Mouse (Mus musculus) neural tube, embryonic 12.5 days (tissue): ENCODE data around the gene Slamf7. TPM values are rescaled to one million over a fixed set of nuclear protein-coding genes. Genes with fewer than 3 reads are reported as not detected.

Experiments used
- ATAC-seq: fragments of 200-750 bp; cut with Nextera tagmentation; 2 replicates; pipeline ENCODE4 v1.8.0; 2017; ENCODE audit warnings: low read depth, mild to moderate bottlenecking, moderate TSS enrichment, moderate library complexity; ENCODE audit not compliant: low FRiP score
- H3K27ac ChIP-seq: fragments of 300-500 bp; sonication (generic); 2 replicates; pipeline ENCODE4 v1.5.1; 2016
- H3K27me3 ChIP-seq: fragments of 300-500 bp; sonication (generic); replicated peaks from 2 replicates; pipeline ENCODE4 v1.6.1; 2016; ENCODE audit warnings: mild to moderate bottlenecking
- H3K36me3 ChIP-seq: fragments of 300-500 bp; sonication (generic); 2 replicates; pipeline ENCODE4 v1.6.1; 2016; ENCODE audit warnings: mild to moderate bottlenecking
- H3K4me1 ChIP-seq: fragments of 300-500 bp; sonication (generic); 2 replicates; pipeline ENCODE4 v1.6.1; 2016
- H3K4me2 ChIP-seq: fragments of 300-500 bp; sonication (generic); replicated peaks from 2 replicates; pipeline ENCODE4 v1.6.1; 2016; ENCODE audit warnings: mild to moderate bottlenecking
- H3K4me3 ChIP-seq: fragments of 300-500 bp; sonication (generic); 2 replicates; pipeline ENCODE4 v1.5.1; 2016
- H3K9ac ChIP-seq: fragments of 300-500 bp; sonication (generic); 2 replicates; pipeline ENCODE4 v1.6.1; 2016; ENCODE audit warnings: mild to moderate bottlenecking
- H3K9me3 ChIP-seq: fragments of 300-500 bp; sonication (generic); 2 replicates; pipeline ENCODE4 v1.6.1; 2016; ENCODE audit warnings: mild to moderate bottlenecking
- WGBS: fragments of 180-500 bp; shearing (Covaris S2); methylation state at CpG from one replicate; pipeline ENCODE4 v1.1.7; 2016; 5-methylcytosine and 5-hydroxymethylcytosine counted together
- polyA plus RNA-seq: library from polyadenylated mRNA; unstranded; fragments of >200 nt; fragmentation: Nextera tagmentation; extraction: Ambion mirVana; gene quantifications from 2 replicates; pipeline ENCODE4 v1.2.1, GENCODE M21; 2016

Gene Slamf7
- polyA plus RNA-seq, 1 experiment from 2014 or later = not detected

DNA sequence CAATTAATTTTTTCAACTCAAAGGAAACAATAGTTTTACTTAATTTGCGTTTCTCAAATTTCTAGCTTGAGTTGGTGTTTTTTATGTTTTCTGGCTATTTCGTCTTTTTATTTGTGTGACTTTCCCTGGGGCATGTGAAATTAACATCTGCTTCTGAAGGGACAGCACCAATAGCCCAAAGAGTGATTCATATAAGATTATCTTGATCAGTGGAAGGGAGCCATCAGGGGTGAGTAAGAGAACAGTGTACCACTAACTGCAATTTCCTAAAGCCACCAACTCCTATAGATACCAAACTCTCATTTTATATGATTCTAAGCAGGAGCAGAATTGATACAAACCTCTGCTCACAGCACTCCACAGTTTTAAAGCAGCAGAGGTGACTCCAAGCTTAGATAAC lies 10.9 kb upstream of the Slamf7 start:
- ATAC-seq = no peak
- no peak overlapping the region for H3K27ac ChIP-seq
- H3K27me3 ChIP-seq = no peaks in the 10 kb centered on the region
- 90% methylated on average over 2 of the region's 2 CpGs for WGBS
- no peaks in the 10 kb centered on the region for H3K4me1 ChIP-seq
- H3K4me3 ChIP-seq = no peak overlapping the region
- H3K9me3 ChIP-seq = no peaks in the 10 kb centered on the region
- H3K9ac ChIP-seq = no peak overlapping the region
- H3K4me2 ChIP-seq = no peak overlapping the region
- no peaks in the 10 kb centered on the region for H3K36me3 ChIP-seq

DNA sequence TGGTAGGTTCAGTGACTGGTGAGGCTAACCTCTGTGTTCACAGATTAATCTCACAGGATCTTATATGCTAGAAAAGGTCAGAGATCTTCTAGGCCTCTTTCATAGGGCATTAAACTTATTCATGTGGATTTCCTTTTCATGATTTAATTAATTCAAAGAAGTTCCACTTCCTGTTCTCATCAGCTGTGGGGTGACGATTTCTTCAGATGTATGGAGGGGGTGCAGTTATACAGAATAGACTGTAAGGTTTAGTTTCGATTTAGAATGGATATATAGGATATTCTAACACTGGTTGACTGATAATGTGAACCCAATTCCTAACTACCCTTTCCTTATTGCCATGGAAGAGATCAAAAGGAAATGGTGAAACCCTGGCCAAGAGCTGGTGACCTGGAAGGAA lies 8.6 kb upstream of the Slamf7 start:
- Histone ChIP-seq H3K4me2 (no peak overlapping the region), H3K27ac (no peak overlapping the region), H3K9ac (no peak overlapping the region), H3K27me3 (no peaks in the 10 kb centered on the region), H3K9me3 (no peaks in the 10 kb centered on the region), H3K36me3 (no peaks in the 10 kb centered on the region), H3K4me1 (no peaks in the 10 kb centered on the region), H3K4me3 (no peak overlapping the region)
- 60% methylated on average over 2 of the region's 2 CpGs for WGBS
- no peak for ATAC-seq

DNA sequence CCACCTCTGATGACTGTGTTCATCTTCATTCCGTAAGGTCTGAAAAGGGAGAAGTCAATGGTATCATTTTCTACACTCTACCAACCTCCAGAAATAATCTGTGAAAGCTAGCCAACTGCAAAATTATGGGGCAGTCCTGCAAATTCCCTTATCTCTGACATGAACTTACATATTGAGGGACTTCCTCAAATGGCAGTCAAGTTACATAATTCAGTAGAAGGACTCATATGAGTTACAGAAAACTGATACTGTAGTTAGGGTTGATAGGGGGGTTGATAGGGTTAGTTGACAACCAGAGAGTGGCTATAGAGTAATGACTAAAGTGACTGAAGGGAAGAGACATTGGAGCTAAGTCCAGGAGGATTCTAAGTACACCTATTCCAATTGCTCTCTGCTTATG lies 7.6 kb upstream of the Slamf7 start:
- 89% methylated on average over 1 of the region's 1 CpGs for WGBS

DNA sequence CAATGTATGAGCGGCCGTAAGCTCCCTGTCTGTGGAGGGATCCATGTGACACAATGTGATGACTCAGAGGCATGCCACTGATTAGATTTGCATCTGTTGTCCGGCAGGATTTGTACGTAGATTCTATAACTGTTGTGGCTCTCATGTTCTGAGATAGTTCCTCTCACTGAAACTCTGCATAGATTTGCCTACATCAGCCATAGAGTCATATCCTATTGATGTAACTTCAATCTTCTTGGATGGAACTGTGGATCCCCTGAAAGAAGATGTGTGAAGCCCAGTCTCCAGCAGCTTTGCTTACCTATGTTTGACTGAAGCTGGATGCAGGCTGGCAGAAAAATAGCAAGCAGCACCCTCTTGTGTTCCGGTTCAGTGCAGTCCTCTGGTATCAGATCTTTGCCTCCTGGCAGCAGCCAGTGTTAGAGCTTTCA lies 5.7 kb upstream of the Slamf7 start:
- no peak overlapping the region for H3K9ac ChIP-seq
- H3K4me2 ChIP-seq = no peak overlapping the region
- no peaks in the 10 kb centered on the region for H3K9me3 ChIP-seq
- ATAC-seq = no peak
- no peak overlapping the region for H3K27ac ChIP-seq
- no peaks in the 10 kb centered on the region for H3K27me3 ChIP-seq
- H3K36me3 ChIP-seq = no peaks in the 10 kb centered on the region
- 85% methylated on average over 5 of the region's 5 CpGs for WGBS
- H3K4me3 ChIP-seq = no peak overlapping the region
- H3K4me1 ChIP-seq = no peaks in the 10 kb centered on the region

More for the DNA sequence above, 7.6 kb upstream of the Slamf7 start:
- H3K4me2 ChIP-seq = no peak overlapping the region
- H3K4me1 ChIP-seq = no peaks in the 10 kb centered on the region
- H3K36me3 ChIP-seq = no peaks in the 10 kb centered on the region
- H3K27ac ChIP-seq = no peak overlapping the region
- H3K4me3 ChIP-seq = no peak overlapping the region
- H3K27me3 ChIP-seq = no peaks in the 10 kb centered on the region
- no peak overlapping the region for H3K9ac ChIP-seq
- no peaks in the 10 kb centered on the region for H3K9me3 ChIP-seq
- no peak for ATAC-seq

DNA sequence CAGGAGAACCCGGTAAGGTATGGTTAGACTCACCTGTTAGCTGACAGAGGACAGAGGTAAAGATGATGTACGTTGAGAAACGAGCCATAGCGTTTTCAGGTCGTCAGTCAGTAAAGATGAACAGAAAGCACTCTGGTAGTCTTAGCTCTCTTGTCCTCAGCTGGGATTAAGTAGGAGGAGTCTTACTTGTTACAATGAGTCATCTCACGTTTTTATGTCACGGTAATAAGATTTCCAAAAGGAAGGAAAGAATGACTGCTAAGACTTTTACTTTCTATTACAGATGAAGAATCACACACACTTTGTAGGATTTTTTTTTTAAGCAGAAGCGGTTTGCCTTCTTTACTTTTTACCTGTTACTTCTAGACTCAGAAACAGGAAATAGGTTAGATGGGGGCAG lies 4.0 kb downstream of the Slamf7 start:
- Histone ChIP-seq H3K4me3 (no peak overlapping the region), H3K27ac (no peak overlapping the region), H3K9me3 (no peaks in the 10 kb centered on the region), H3K27me3 (no peaks in the 10 kb centered on the region), H3K36me3 (no peaks in the 10 kb centered on the region), H3K4me1 (no peaks in the 10 kb centered on the region), H3K4me2 (no peak overlapping the region), H3K9ac (no peak overlapping the region)
- WGBS = 81% methylated on average over 8 of the region's 8 CpGs
- no peak for ATAC-seq

DNA sequence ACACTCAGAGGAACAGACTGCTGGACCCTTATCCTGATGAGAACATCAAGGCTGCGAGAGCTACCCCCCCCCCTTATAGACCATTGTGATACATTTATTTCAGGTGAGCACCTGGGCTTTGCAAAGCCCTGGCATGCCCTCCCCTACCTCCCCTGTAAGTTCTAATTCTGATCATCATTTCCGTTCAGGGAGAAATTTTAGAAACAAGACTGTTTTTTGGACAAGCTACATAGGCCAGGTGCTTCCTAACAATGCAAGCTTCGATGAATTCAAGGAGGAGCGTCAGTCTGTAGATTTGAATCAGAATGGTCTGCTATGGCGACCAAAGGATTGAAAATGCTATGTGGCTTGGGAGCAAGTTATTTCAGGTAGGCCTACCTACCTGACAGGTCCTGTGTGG lies 5.1 kb downstream of the Slamf7 start:
- Histone ChIP-seq H3K36me3 (no peaks in the 10 kb centered on the region), H3K4me1 (no peaks in the 10 kb centered on the region), H3K4me3 (no peak overlapping the region), H3K27ac (no peak overlapping the region), H3K4me2 (no peak overlapping the region), H3K9me3 (no peaks in the 10 kb centered on the region), H3K9ac (no peak overlapping the region), H3K27me3 (no peaks in the 10 kb centered on the region)
- ATAC-seq = no peak
- 89% methylated on average over 5 of the region's 5 CpGs for WGBS

DNA sequence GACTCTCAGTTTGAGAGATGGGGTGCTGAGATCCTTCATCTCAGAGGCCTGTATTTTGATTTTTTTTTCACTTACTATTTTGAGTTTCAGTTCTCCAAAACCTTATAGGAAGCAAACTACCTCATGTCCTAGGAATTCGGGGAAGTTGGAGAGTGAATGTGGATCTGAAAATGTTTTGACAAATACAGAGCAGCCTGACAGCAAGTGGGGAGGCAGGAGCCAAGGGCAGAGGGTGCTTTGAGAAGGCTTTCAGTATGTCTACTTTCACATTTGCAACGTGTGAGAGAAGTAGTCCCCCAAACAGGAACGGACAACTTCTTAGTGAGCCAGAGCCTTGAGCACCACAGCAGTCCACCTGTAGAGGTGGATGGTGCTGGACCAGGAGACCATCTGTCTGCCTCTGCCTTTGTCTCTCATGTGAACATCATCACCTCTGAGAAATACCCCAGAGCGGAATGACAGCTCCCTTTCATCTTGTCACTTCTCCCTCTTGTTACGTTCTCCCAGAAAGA lies 6.3 kb downstream of the Slamf7 start:
- Histone ChIP-seq H3K9ac (no peak overlapping the region), H3K36me3 (no peaks in the 10 kb centered on the region), H3K27ac (no peak overlapping the region), H3K4me2 (no peak overlapping the region), H3K4me3 (no peak overlapping the region), H3K9me3 (no peaks in the 10 kb centered on the region), H3K4me1 (no peaks in the 10 kb centered on the region), H3K27me3 (no peaks in the 10 kb centered on the region)
- 69% methylated on average over 5 of the region's 5 CpGs for WGBS
- ATAC-seq = no peak

DNA sequence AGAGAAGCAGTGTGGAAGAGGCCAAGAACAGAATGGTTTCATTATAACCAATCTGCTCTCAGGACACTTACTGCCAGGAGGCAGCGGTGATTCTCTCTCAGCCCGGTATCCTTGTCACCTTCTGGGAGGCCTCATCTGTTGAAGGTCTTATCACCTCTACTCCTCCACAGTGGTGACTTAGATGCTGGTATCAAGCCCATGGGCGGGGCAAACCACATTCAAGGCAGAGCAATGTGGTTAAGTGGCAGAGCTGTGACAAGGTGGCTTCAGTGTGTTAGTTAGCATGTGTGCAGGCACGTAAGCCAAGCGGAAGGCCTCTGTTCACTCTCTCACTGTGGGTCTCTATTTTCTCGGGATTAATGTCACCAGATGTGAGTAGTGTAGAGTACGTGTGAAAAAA lies 9.2 kb downstream of the Slamf7 start:
- no peak overlapping the region for H3K4me3 ChIP-seq
- ATAC-seq = no peak
- 84% methylated on average over 7 of the region's 7 CpGs for WGBS
- H3K4me2 ChIP-seq = no peak overlapping the region
- H3K27me3 ChIP-seq = no peaks in the 10 kb centered on the region
- H3K9me3 ChIP-seq = no peaks in the 10 kb centered on the region
- no peaks in the 10 kb centered on the region for H3K4me1 ChIP-seq
- H3K36me3 ChIP-seq = no peaks in the 10 kb centered on the region
- no peak overlapping the region for H3K27ac ChIP-seq
- H3K9ac ChIP-seq = no peak overlapping the region

DNA sequence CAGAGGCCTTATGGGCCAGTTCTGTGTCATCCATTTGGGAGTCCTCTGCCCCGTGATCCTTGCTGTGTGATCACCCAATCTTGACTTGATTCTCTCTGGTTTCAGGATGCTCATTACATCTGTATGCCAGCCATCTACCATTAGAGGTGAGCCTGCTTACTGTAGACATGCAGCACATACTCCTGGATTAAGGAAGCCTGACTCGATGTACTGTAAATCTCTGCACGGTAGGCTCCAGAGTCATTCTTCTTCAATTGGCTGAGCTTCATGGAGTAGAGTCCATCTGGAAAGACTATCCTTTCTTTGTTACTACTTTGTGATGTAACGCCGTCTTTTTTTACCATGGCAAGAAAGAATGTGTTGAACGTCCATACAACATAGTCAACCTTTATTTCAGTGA lies 12.0 kb downstream of the Slamf7 start:
- ATAC-seq = no peak
- H3K4me2 ChIP-seq = no peak overlapping the region
- no peak overlapping the region for H3K9ac ChIP-seq
- no peaks in the 10 kb centered on the region for H3K27me3 ChIP-seq
- WGBS = 94% methylated on average over 6 of the region's 6 CpGs
- H3K4me3 ChIP-seq = no peak overlapping the region
- H3K36me3 ChIP-seq = no peaks in the 10 kb centered on the region
- H3K27ac ChIP-seq = no peak overlapping the region
- no peaks in the 10 kb centered on the region for H3K9me3 ChIP-seq
- H3K4me1 ChIP-seq = no peaks in the 10 kb centered on the region

DNA sequence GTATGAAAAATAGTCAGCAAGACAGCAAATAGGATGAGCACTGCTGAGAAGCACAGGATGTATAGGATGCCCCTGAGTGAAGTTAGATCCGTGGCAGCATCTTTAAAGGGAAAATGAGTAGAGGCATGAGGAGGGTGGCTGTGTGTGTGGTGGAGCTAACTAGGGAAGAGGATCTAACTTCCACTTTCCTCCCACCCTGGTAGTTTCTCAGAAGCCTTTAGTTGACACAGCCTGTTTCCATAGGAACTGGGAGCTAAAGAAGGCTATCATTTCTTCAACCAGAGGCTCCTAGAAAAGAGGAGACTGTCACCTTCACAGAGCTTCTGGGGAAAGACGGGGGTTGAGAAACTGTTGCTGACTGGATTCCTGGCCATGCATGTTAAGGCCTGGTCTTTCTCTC lies 14.1 kb downstream of the Slamf7 start:
- Histone ChIP-seq H3K4me1 (no peaks in the 10 kb centered on the region), H3K9me3 (no peaks in the 10 kb centered on the region), H3K4me3 (no peak overlapping the region), H3K36me3 (no peaks in the 10 kb centered on the region), H3K4me2 (no peak overlapping the region), H3K27ac (no peak overlapping the region), H3K27me3 (no peaks in the 10 kb centered on the region), H3K9ac (no peak overlapping the region)
- WGBS = 82% methylated on average over 2 of the region's 2 CpGs
- no peak for ATAC-seq

DNA sequence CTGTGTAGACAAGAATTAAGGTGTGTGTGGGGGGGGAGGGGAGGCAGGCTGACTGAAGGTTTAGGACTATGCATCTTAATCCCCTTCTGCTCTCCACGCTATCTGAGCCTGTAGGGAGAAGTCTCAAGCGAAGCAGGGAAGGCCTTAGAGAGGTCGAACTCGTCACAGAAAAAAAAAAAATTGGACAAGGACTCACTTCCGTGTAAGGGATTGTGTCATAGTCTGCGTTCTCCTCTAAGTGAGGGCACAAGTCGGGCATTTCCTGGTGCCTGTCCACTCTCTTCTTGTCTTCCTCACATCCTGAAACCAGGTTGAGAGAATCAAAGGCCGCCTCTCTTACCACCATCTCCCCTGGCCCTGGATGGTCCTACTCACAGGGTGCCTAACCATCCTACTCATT lies 15.7 kb downstream of the Slamf7 start:
- Histone ChIP-seq H3K27me3 (no peaks in the 10 kb centered on the region), H3K9me3 (no peaks in the 10 kb centered on the region), H3K4me3 (no peak overlapping the region), H3K27ac (no peak overlapping the region), H3K36me3 (no peaks in the 10 kb centered on the region), H3K4me2 (no peak overlapping the region), H3K4me1 (no peaks in the 10 kb centered on the region), H3K9ac (no peak overlapping the region)
- 85% methylated on average over 8 of the region's 8 CpGs for whole genome bisulfite sequencing
- no peak for ATAC-seq

DNA sequence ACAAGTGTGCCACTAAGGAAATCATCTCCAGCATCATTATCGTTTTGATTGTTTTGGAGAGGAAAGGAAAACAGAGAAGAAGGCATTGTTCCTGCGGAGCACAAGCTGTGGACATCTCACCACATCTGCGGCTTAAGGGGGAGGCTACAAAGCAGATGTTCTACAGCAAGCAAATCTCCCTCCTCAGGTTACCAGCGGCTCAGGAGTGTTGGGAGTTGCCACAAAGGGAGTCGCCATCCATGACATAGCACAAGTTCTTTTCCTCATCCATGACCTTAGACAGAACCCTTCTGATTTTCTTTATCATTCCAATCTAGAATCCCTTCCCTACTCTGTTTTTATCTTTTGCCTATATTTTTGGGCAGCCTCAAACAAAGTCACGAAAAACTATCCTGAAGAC lies 17.1 kb downstream of the Slamf7 start:
- Histone ChIP-seq H3K9ac (no peak overlapping the region), H3K9me3 (no peaks in the 10 kb centered on the region), H3K4me2 (no peak overlapping the region), H3K4me3 (no peak overlapping the region), H3K27ac (no peak overlapping the region), H3K4me1 (no peaks in the 10 kb centered on the region), H3K36me3 (no peaks in the 10 kb centered on the region), H3K27me3 (no peaks in the 10 kb centered on the region)
- no peak for ATAC-seq
- 72% methylated on average over 6 of the region's 6 CpGs for WGBS

DNA sequence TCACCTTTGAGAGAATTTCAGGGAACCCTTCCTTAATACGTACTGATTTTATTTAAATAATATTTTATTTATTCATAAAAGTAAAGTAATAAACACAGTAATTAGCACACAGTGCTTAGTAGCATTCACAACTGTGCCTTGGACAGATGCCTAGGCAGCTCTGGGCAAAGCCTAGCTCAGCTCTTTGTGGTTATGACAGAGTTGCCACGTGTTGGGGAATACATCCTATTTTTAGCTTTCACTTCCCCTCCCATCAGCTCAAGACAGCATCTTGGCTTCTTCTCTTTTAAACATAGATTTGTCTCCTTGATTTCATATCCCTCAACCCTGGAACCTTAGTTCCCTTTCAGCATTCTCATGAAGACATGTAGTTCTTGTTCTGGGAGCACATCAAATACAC lies 21.4 kb downstream of the Slamf7 start:
- WGBS = 89% methylated on average over 2 of the region's 2 CpGs
- ATAC-seq = no peak

More for the DNA sequence above, 21.4 kb downstream of the Slamf7 start:
- no peaks in the 10 kb centered on the region for H3K36me3 ChIP-seq
- H3K4me3 ChIP-seq = no peak overlapping the region
- H3K9me3 ChIP-seq = no peaks in the 10 kb centered on the region
- no peak overlapping the region for H3K9ac ChIP-seq
- H3K27ac ChIP-seq = no peak overlapping the region
- no peak overlapping the region for H3K4me2 ChIP-seq
- H3K4me1 ChIP-seq = no peaks in the 10 kb centered on the region
- no peaks in the 10 kb centered on the region for H3K27me3 ChIP-seq
